Mouse (Mus musculus) liver, postnatal 0 days (tissue): Measurements from ENCODE around the gene Tnfrsf17.

Source experiments
- CTCF ChIP-seq: sonication (generic); IDR thresholded peaks from 2 replicates; pipeline ENCODE4 v1.5.1; 2016; ENCODE audit warnings: antibody characterized with exemption, low read depth
- EP300 ChIP-seq: IDR thresholded peaks from 2 replicates; pipeline ENCODE4 v1.6.1; 2016; ENCODE audit warnings: antibody characterized with exemption, low read depth, mild to moderate bottlenecking

- TF ChIP-seq CTCF (no peak), EP300 (no peak)
Observed at GRCm38 (mm10) chr16:11368412-11368811, 54.8 kb downstream of the Tnfrsf17 start.
